Mouse (Mus musculus) cerebral cortex, adult 2 months (tissue): ENCODE results near the gene Pdgfc.

Experiments used
- WGBS: fragments of 180-500 bp; shearing (Covaris S2); methylation state at CpG from one replicate; pipeline ENCODE4 v1.1.7; 2018; 5-methylcytosine and 5-hydroxymethylcytosine counted together

Pdgfc gene

GRCm38 (mm10) chr3:81036151-81036553 is at the start of gene Pdgfc:
Gene Pdgfc (plus strand): TSS chr3:81036416.
- WGBS = 6% methylated on average over 17 of the region's 17 CpGs

GRCm38 (mm10) chr3:81009245-81009644 is 27.0 kb upstream of the Pdgfc start:
- WGBS = 91% methylated on average over 3 of the region's 3 CpGs

GRCm38 (mm10) chr3:81009899-81010298 is 26.3 kb upstream of the Pdgfc start:
- WGBS = 76% methylated on average over 3 of the region's 3 CpGs

GRCm38 (mm10) chr3:81017385-81018051 is 18.7 kb upstream of the Pdgfc start:
- 82% methylated on average over 5 of the region's 5 CpGs for WGBS

GRCm38 (mm10) chr3:81020064-81020463 is 16.2 kb upstream of the Pdgfc start:
- WGBS = 54% methylated on average over 1 of the region's 1 CpGs

GRCm38 (mm10) chr3:81021783-81022182 is 14.4 kb upstream of the Pdgfc start:
- 93% methylated on average over 6 of the region's 6 CpGs for WGBS

GRCm38 (mm10) chr3:81022266-81022665 is 13.9 kb upstream of the Pdgfc start:
- WGBS = 83% methylated on average over 5 of the region's 5 CpGs

GRCm38 (mm10) chr3:81022845-81023244 is 13.4 kb upstream of the Pdgfc start:
- 65% methylated on average over 1 of the region's 1 CpGs for WGBS

- WGBS = 30% methylated on average over 1 of the region's 1 CpGs
Observed at GRCm38 (mm10) chr3:81023568-81023967, 12.6 kb upstream of the Pdgfc start.

- 59% methylated on average over 9 of the region's 9 CpGs for WGBS
Observed at GRCm38 (mm10) chr3:81025568-81026213, 10.5 kb upstream of the Pdgfc start.

- WGBS = 91% methylated on average over 3 of the region's 3 CpGs
Observed at GRCm38 (mm10) chr3:81028361-81028760, 7.9 kb upstream of the Pdgfc start.

- WGBS = 75% methylated on average over 4 of the region's 4 CpGs
Observed at GRCm38 (mm10) chr3:81029321-81029720, 6.9 kb upstream of the Pdgfc start.

- 74% methylated on average over 3 of the region's 3 CpGs for WGBS
Observed at GRCm38 (mm10) chr3:81029909-81030308, 6.3 kb upstream of the Pdgfc start.

GRCm38 (mm10) chr3:81030311-81030710 is 5.9 kb upstream of the Pdgfc start:
- WGBS = 72% methylated on average over 2 of the region's 2 CpGs

- 81% methylated on average over 4 of the region's 4 CpGs for WGBS
Observed at GRCm38 (mm10) chr3:81032014-81032413, 4.2 kb upstream of the Pdgfc start.

GRCm38 (mm10) chr3:81034336-81035102 is 1.7 kb upstream of the Pdgfc start:
- 56% methylated on average over 6 of the region's 6 CpGs for WGBS

- 1% methylated on average over 61 of the region's 68 CpGs for WGBS
Observed at GRCm38 (mm10) chr3:81036554-81037311, 517 bp downstream of the Pdgfc start.

- 1% methylated on average over 34 of the region's 34 CpGs for WGBS
Observed at GRCm38 (mm10) chr3:81037312-81037859, 1.2 kb downstream of the Pdgfc start.

- WGBS = 27% methylated on average over 2 of the region's 2 CpGs
Observed at GRCm38 (mm10) chr3:81039131-81039653, 3.0 kb downstream of the Pdgfc start.

GRCm38 (mm10) chr3:81044653-81045343 is 8.6 kb downstream of the Pdgfc start:
- WGBS = 84% methylated on average over 2 of the region's 2 CpGs
